Mouse (Mus musculus) spleen, adult 2 months (tissue): Measurements from ENCODE around the gene Rnf8. TPM values are rescaled to one million over a fixed set of nuclear protein-coding genes. Genes with fewer than 3 reads are reported as not detected.

Experiments used
- DNase-seq, 2 experiments: peaks; one replicate each; pipeline versions ENCODE4 v3.0.0 to v3.0.0-alpha.2; 2012 to 2021; ENCODE audit warnings: low spot score in 2 of 2, low read depth in 1 of 2
- H3K27ac ChIP-seq: fragments of 200-500 bp; 2 replicates; pipeline ENCODE4 v1.5.1; 2012; ENCODE audit warnings: low read length, inconsistent platforms; ENCODE audit not compliant: insufficient read depth
- H3K27me3 ChIP-seq: fragments of 200-500 bp; 2 replicates; pipeline ENCODE4 v1.6.1; 2012; ENCODE audit warnings: mild to moderate bottlenecking, moderate library complexity, low read length, inconsistent platforms; ENCODE audit not compliant: control insufficient read depth, insufficient read depth
- H3K36me3 ChIP-seq: fragments of 200-500 bp; 2 replicates; pipeline ENCODE4 v1.6.1; 2012; ENCODE audit warnings: mild to moderate bottlenecking, low read length, inconsistent platforms; ENCODE audit not compliant: control insufficient read depth, insufficient read depth
- H3K4me1 ChIP-seq: fragments of 200-500 bp; 2 replicates; pipeline ENCODE4 v1.6.1; 2011; ENCODE audit warnings: inconsistent platforms; ENCODE audit not compliant: control insufficient read depth, insufficient read depth, insufficient read length
- H3K4me3 ChIP-seq: fragments of 200-500 bp; 2 replicates; pipeline ENCODE4 v1.5.1; 2011; ENCODE audit warnings: mild to moderate bottlenecking, inconsistent platforms; ENCODE audit not compliant: insufficient read depth, insufficient read length; ENCODE audit errors: extremely low read depth
- CTCF ChIP-seq: fragments of 200-500 bp; IDR thresholded peaks from 2 replicates; pipeline ENCODE4 v1.5.1; 2011; ENCODE audit warnings: mild to moderate bottlenecking, inconsistent platforms; ENCODE audit not compliant: insufficient read depth, insufficient read length, insufficient replicate concordance; ENCODE audit errors: extremely low read depth
- POLR2A ChIP-seq: fragments of 200-500 bp; IDR thresholded peaks from 2 replicates; pipeline ENCODE4 v1.6.1; 2011; ENCODE audit warnings: low read depth, low read length, inconsistent platforms
- WGBS: fragments of 180-500 bp; shearing (Covaris S2); methylation state at CpG from one replicate; pipeline ENCODE4 v1.1.7; 2018; 5-methylcytosine and 5-hydroxymethylcytosine counted together
- polyA plus RNA-seq: library from polyadenylated mRNA; depleted of rRNA; stranded (reverse); fragments of >200 nt; gene quantifications from 2 replicates; pipeline ENCODE4 v1.2.3, GENCODE M21; 2012; rRNA removed

Rnf8 gene
- polyA plus RNA-seq, 1 experiment, result 24.0 TPM

DNA sequence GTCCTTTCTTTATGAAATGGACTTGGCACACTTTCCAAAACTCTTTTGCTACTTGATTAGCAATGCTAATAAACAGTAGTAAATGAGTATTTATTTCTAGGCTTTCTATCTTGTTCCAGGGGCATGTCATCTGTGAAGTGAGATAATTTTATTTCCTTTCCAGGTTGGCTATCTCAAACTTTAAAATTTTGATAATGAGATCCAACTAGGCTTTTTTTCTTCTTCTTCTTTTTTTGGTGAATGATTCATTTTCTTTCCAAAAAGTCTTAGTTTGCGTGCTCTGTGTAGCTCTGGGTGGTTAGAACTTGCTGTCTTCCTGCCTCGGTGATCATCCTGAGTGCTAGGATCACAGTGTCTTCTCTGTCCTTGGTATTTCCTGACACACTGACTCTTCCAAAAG, 78.2 kb downstream of the Rnf8 start:
- Histone ChIP-seq H3K4me1 (no peaks in the 10 kb centered on the region), H3K27me3 (no peaks in the 10 kb centered on the region), H3K36me3 (peaks cover 62% of the 10 kb centered on the region), H3K4me3 (no peak overlapping the region), H3K27ac (no peak overlapping the region)
- TF ChIP-seq CTCF (no peak), POLR2A (no peak)
- no peak for DNase-seq
- WGBS, result 88% methylated on average over 2 of the region's 2 CpGs

DNA sequence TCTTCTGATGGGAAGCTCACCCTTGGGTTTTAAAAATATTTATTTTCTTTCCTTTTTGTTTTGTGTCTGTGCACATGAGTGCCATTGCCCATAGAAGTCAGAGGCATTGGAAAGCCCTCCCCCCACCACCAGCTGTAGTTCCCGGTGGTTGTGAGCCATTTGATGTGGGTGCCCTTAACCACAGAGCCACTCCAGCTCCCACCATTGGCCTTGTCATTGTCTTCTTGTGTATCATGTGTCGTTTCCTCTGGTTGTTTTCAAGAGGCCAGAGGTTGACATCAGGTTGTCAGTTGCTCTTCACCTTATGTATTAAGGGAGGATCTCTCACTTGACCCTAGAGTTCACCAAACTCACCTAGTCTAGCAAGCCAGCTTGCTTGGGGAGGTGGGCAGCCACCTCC, 79.0 kb downstream of the Rnf8 start:
- no peak overlapping the region for H3K27ac ChIP-seq
- H3K4me3 ChIP-seq, result no peak overlapping the region
- 15% methylated on average over 2 of the region's 2 CpGs for WGBS
- H3K4me1 ChIP-seq, result no peaks in the 10 kb centered on the region
- no peaks in the 10 kb centered on the region for H3K27me3 ChIP-seq
- DNase-seq, result no peak
- H3K36me3 ChIP-seq, result peaks cover 60% of the 10 kb centered on the region
- TF ChIP-seq CTCF (no peak), POLR2A (no peak)

- DNase-seq, result no peak
- H3K36me3 ChIP-seq, result peaks cover 65% of the 10 kb centered on the region
- TF ChIP-seq POLR2A, result no peak
- no peak for TF ChIP-seq CTCF
- no peak overlapping the region for H3K4me3 ChIP-seq
- no peaks in the 10 kb centered on the region for H3K4me1 ChIP-seq
- no peaks in the 10 kb centered on the region for H3K27me3 ChIP-seq
- no peak overlapping the region for H3K27ac ChIP-seq
- 95% methylated on average over 4 of the region's 4 CpGs for WGBS
These were observed 79.9 kb downstream of the Rnf8 start for GRCm38 (mm10) chr17:29694516-29694915.

Other genes with a start within 250 kb of the Rnf8 start
- gene Pim1, start 124.0 kb upstream of the Rnf8 start, polyA plus RNA-seq, result 56.6 and 90.2 TPM in 2 replicates
- not detected in 2 replicates for gene Gm17657, start 65.2 kb upstream of the Rnf8 start, polyA plus RNA-seq
- 15.5 and 17.7 TPM in 2 replicates for gene Tbc1d22b, start 65.0 kb upstream of the Rnf8 start, polyA plus RNA-seq
- gene Tmem217, start 62.4 kb upstream of the Rnf8 start, polyA plus RNA-seq, result not detected in 2 replicates
- gene Gm28043, start 86 bp downstream of the Rnf8 start, polyA plus RNA-seq, result 1.3 TPM in 2 replicates
- 34.3 and 38.5 TPM in 2 replicates for gene Cmtr1, start 45.8 kb downstream of the Rnf8 start, polyA plus RNA-seq
- gene Ccdc167, start 102.3 kb downstream of the Rnf8 start, polyA plus RNA-seq, result 5.4 and 6.1 TPM in 2 replicates